Mouse (Mus musculus): ENCODE results near the gene Ust.
"Not testable (repeated sequence)": the region's sequence is repeated elsewhere in the genome, so short reads cannot be mapped to it uniquely, and the experiment has no call there.

Gene Ust

DNA sequence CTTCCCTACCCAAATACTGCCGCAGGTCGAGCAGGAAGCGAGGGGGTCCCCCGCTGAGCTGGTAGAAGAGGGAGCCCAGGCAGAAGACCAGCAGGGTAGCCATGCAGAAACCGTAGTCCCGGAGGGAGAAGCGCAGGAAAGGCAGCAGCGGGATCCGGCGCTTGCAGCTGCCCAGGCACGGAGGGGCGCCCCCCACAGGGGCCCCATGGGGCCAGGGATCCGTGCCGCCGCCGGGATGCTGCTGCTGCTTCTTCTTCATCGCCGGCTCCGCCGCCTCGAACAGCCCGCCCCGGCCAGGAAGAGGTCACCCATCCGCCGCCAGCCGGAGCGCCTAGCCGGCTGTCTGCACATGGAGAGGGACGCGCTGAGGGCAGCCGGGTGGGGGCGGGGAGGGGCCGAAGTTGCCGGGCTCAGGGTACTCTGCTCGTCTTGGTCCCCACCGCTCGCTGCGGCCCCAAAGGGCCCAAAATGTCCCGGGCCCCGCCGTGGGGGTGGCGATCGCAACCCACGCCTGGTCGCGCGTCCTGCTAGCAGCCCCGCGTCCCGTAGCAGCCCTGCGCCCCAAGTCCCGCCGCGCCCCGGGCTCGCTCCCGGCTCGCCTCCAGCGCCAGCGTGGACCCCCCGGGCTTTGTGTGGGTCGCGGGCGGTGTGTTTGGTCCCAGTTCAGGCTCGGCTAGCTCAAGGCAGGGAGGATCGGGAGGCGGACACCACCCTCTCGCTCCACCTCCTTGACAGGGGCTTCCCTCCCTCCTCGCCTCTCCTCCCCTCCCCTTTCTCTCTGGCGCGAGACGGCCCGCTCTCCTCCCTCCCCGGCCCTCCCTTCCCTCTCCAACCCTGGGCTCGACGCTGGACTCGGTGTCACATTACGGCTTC, at the start of gene Ust:
Gene Ust, minus strand, starts transcription at position 685 of the 873 bp plus-strand sequence.
- DNase-seq (ENCODE audit: low spot score) = no peak

DNA sequence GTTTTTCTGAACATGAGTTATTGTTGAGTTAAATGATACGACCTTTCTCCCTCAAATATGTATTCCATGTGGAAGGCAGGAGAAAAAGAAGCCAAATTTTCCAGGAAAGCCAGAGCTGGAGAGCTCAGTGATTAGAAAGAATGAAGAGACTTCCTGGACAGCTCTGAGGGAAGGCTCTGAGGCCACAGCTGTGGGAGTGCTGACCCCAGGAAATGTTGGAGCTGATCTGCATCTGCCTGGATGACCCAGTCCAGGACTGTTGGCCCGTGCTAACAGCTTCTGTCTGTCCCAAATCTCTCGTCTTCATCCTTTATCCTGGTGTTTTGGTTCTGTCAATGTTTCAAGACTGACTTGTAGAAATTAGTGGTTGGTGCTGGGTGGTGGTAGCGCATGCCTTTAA, 42.7 kb upstream of the Ust start:
- DNase-seq (ENCODE audit: low spot score) = no peak

DNA sequence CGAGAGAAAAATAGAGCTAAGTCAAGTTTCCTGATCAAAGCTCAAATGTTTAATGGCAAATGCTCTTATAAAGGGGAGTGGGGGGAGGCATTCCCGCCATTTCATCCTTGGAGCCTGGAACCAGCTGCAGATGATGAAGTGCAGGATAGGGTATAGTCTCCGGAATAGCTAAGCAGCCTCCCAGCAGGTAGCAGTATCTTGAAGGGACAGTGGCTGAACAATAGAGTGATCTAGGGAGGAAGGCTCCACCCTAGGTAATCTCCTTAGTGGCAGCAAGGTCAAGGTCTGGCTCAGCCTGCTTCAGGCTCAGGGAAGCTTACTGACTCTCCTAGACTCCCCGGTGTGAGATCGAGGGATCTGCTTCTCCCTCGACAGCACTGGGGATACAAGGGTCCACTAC, 40.9 kb upstream of the Ust start:
- DNase-seq (ENCODE audit: low spot score) = not testable (repeated sequence)

- DNase-seq (ENCODE audit: low spot score) = not testable (repeated sequence)
Measured at GRCm38 (mm10) chr10:8552239-8552638, 33.6 kb upstream of the Ust start.

DNA sequence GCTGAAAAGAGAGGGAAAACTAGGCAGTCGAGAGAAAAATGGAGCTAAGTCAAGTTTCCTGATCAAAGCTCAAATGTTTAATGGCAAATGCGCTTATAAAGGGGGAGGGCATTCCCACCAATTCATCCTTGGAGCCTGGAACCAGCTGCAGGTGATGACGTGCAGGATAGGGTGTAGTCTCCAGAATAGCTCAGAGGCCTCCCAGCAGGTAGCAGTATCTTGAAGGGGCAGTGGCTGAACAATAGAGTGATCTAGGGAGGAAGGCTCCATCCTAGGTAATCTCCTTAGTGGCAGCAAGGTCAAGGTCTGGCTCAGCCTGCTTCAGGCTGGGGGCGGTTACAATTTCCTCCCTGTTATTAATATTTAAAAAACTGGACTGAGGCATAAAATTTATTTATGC, 33.0 kb upstream of the Ust start:
- not testable (repeated sequence) for DNase-seq (ENCODE audit: low spot score)

- DNase-seq (ENCODE audit: low spot score) = no peak
Measured at GRCm38 (mm10) chr10:8541514-8541913, 22.9 kb upstream of the Ust start.

DNA sequence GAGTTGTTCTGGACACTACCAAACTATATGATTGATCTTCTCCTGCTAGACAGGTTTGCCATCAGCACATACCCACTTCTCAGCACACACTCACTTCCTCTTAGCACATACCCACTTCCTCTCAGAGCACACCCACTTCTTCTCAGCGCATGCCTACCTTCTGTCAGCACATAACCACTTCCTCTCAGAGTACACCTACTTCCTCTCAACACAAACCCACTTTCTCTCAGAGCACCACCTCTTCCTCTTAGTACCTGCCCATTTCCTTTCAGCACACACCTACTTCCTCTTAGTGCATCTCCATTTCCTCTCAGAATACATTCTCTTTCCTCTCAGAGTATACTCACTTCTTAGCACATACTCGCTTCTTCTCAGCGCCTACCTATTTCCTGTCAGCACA, 16.8 kb upstream of the Ust start:
- no peak for DNase-seq (ENCODE audit: low spot score)

GRCm38 (mm10) chr10:8531651-8532050, 13.0 kb upstream of the Ust start:
- DNase-seq (ENCODE audit: low spot score) = no peak

DNA sequence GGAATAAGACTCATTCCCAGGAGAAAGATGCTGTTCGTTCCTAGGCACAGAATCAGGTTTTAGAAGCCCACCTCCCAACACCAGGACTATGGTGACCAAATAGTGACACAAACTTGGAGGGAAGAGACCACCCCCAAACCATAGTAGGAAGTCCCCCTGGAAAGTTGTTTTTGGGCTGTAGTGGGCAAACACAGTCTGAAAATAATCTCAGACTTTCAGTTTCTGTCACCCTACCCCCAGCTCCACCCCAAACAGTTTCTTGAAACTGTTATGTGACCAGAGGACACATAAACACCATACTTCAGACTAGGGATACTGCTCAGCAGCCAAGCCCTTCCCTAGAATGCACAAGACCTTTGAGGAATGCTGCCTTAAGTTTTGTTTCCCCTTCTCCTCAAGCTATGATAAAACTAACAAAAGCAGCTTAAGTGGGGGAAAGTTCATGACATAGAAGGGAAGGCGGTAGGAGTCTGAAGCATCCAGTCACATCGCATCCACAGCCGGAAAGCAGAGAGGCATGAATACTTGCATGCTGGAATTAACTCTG, 12.0 kb upstream of the Ust start:
- no peak for DNase-seq (ENCODE audit: low spot score)

DNA sequence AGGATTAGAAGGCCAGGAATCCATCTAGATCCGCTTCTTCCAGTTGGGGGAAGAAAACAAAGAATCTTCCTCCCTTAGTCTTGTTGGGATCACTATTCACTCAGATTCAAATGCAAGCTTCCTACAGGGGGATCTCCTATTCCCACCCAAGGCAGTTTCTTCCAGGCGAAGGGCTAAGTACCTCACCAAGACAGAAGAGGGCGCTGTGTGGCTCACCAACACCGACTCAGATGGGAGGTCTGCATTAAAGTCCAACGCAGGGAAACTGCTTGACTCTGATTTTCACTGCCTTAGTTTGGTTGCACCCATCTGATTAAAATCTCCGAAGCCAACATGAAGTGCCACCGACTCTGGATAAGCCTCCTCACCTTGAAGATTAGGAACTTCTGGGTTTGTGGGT, 10.5 kb upstream of the Ust start:
- no peak for DNase-seq (ENCODE audit: low spot score)

DNA sequence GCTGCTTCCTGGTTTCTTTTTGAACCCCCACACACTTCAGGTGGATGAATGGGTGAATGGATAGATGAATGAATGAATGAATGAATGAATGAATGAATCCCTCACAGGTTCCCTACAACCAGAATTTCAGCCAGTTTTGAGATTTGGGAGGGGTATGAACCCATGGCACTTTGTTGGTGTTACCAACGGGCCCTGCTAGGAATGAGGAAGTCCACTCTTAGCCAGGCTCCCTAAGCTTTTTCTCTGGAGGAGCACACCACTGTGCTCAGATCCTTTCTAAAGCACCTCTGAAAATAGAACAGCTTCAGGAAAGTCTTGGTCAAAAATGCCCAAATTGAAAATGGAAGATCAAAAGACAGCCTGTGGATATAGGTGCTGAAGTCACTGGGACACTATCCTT, 6.7 kb upstream of the Ust start:
- no peak for DNase-seq (ENCODE audit: low spot score)

DNA sequence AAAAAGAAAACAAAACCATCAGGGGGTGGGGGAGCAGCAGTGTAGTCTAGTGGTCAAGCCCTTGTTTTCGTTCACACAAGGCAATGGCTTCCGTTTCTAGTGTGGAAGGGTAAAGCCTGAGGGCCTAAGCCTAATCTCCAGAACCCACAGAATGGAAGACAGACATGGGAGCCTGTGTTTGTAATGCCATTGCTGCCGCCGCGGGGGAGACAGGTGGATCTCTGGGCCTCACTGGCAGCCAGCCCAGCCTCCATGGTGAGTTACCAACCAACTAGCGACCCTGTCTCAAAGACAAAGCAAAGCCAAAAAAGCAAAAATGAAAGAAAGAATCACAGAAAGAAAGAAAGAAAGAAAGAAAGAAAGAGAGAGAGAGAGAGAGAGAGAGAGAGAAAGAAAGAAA, 2.9 kb upstream of the Ust start:
- DNase-seq (ENCODE audit: low spot score) = no peak

DNA sequence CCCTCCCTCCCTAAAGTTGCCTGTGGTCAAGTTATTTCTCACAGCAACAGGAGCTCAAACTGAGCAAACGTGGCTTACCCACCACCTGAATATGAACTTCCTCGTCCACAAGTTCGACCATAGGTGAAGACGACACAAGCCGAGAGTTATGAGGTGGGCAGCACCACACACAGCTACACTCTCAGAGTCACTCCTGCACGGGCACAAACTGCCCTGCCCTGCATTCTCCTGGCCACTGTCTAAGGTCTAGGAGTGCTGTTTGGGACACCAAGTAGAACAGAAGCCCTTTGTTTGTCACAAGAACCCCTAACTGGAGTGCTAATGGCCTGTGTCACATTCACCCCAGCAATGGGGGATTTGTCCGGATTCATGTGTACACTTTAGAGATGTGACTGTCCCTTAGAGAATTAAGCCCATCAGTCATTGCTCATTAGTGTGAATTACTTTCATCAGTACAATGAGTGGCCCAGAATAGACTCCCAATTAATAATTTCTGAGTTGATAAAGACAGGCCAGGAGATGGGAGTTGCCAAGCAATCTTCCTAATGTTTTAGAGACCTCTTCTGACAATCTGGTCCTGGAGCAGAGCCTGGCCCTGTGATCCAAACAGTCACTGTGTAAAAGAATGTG, 2.3 kb upstream of the Ust start:
- DNase-seq (ENCODE audit: low spot score) = no peak

GRCm38 (mm10) chr10:8519014-8519491, 428 bp upstream of the Ust start:
- no peak for DNase-seq (ENCODE audit: low spot score)

- no peak for DNase-seq (ENCODE audit: low spot score)
Measured at GRCm38 (mm10) chr10:8517591-8518140, 959 bp downstream of the Ust start.

GRCm38 (mm10) chr10:8516916-8517524, 1.6 kb downstream of the Ust start:
- DNase-seq (ENCODE audit: low spot score) = no peak

DNA sequence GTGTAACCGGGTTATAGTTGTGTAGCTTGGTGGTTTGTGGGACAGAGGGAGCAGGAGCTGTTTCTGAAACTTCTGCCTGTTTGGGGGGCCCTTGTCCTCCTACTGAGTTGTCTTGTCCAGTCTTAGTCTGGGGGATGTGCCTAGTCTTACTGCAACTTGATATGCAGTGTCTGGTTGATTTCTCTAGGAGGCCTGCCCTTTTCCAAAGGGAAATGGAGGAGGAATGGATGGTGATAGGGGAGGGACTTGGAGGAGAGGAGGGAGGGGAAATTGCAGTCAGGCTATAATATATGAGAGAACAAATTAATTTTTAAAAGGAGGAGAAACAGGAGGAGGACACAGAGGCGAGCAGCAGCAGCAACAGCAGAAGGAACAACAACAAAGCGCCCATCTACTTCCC, 4.9 kb downstream of the Ust start:
- DNase-seq (ENCODE audit: low spot score) = no peak

DNA sequence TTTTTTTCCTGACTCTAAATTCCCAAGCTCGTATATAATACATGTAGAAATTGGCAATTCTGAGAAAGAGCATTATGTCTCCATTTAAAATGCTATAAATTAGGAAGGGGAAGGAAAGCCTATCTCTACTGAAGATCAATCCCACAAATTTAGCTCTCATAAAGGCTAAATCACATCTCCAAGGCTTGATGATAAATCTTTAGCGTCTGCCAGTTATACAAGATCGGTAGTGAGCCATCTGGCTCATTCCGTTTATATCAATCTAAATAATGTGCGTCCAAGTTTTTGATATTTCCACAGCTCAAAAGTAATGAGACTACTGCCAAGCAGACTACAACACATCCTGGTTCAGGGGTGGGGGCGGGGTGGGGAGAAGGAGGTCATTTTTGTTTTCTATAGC, 6.4 kb downstream of the Ust start:
- no peak for DNase-seq (ENCODE audit: low spot score)

- DNase-seq (ENCODE audit: low spot score) = no peak
Measured at GRCm38 (mm10) chr10:8511760-8512159, 6.9 kb downstream of the Ust start.

DNA sequence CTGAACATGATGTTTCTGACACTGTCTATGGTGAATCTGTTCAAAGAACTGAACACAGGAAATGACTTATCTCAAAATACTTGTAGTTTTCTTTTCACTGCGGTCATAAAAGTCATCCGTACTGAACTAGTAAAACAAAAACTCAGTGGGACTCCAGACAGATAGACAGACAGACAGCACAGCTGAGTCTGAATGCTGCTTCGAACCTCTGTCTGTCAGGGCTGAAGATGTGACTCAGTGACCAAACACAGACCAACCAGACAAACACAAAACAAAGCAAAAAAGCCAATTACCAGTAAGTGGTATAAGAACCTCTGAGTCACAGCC, 12.4 kb downstream of the Ust start:
- DNase-seq (ENCODE audit: low spot score) = no peak

- no peak for DNase-seq (ENCODE audit: low spot score)
Measured at GRCm38 (mm10) chr10:8505346-8506246, 13.0 kb downstream of the Ust start.

GRCm38 (mm10) chr10:8504832-8505231, 13.8 kb downstream of the Ust start:
- DNase-seq (ENCODE audit: low spot score) = no peak

All from MN1 (cell line).